Mouse (Mus musculus) midbrain, postnatal 0 days (tissue): Measurements from ENCODE around the gene Hus1b. TPM values are rescaled to one million over a fixed set of nuclear protein-coding genes. Genes with fewer than 3 reads are reported as not detected.

Experiments
- ATAC-seq: fragments of 200-750 bp; cut with Nextera tagmentation; 2 replicates; pipeline ENCODE4 v1.8.0; 2017; ENCODE audit warnings: moderate number of reproducible peaks, mild to moderate bottlenecking, moderate TSS enrichment, moderate library complexity; ENCODE audit not compliant: low FRiP score
- DNase-seq: peaks from one replicate; pipeline ENCODE4 v3.0.0-alpha.2; 2015; ENCODE audit warnings: low spot score
- H3K27ac ChIP-seq: fragments of 300-500 bp; sonication (generic); 2 replicates; pipeline ENCODE4 v1.5.1; 2014; ENCODE audit warnings: low read depth, mild to moderate bottlenecking, low read length, mixed read lengths
- H3K27me3 ChIP-seq: fragments of 300-500 bp; sonication (generic); 2 replicates; pipeline ENCODE4 v1.6.1; 2014; ENCODE audit warnings: low read length, control low read depth, mixed read lengths; ENCODE audit not compliant: insufficient read depth
- H3K36me3 ChIP-seq: fragments of 300-500 bp; sonication (generic); 2 replicates; pipeline ENCODE4 v1.6.1; 2014; ENCODE audit warnings: low read length, control low read depth, mixed read lengths; ENCODE audit not compliant: insufficient read depth
- H3K4me1 ChIP-seq: fragments of 300-500 bp; sonication (generic); 2 replicates; pipeline ENCODE4 v1.6.1; 2014; ENCODE audit warnings: mild to moderate bottlenecking, control low read depth, antibody characterized with exemption, low read length, mixed read lengths; ENCODE audit not compliant: insufficient read depth
- H3K4me2 ChIP-seq: fragments of 300-500 bp; sonication (generic); 2 replicates; pipeline ENCODE4 v1.6.1; 2014; ENCODE audit warnings: low read depth, mild to moderate bottlenecking, low read length, mixed read lengths; ENCODE audit not compliant: poor library complexity, severe bottlenecking
- H3K4me3 ChIP-seq: fragments of 300-500 bp; sonication (generic); 2 replicates; pipeline ENCODE4 v1.5.1; 2014; ENCODE audit warnings: low read depth, mild to moderate bottlenecking, low read length, moderate library complexity
- H3K9ac ChIP-seq: fragments of 300-500 bp; sonication (generic); replicated peaks from 2 replicates; pipeline ENCODE4 v1.6.1; 2014; ENCODE audit warnings: mild to moderate bottlenecking, low read length, moderate library complexity, mixed read lengths; ENCODE audit not compliant: poor library complexity, severe bottlenecking
- H3K9me3 ChIP-seq: fragments of 300-500 bp; sonication (generic); 2 replicates; pipeline ENCODE4 v1.6.1; 2016; ENCODE audit warnings: low read length, control low read depth
- CTCF ChIP-seq: IDR thresholded peaks from 2 replicates; pipeline ENCODE4 v1.5.1; 2016; ENCODE audit warnings: antibody characterized with exemption, mild to moderate bottlenecking
- WGBS: fragments of 180-500 bp; shearing (Covaris S2); extraction: QIAGEN DNeasy Blood & Tissue Kit; methylation state at CpG from one replicate; pipeline ENCODE4 v1.1.7; 2014; 5-methylcytosine and 5-hydroxymethylcytosine counted together
- polyA plus RNA-seq: library from polyadenylated mRNA; unstranded; fragments of >200 nt; fragmentation: Nextera tagmentation; extraction: Ambion mirVana; gene quantifications from 2 replicates; pipeline ENCODE4 v1.2.1, GENCODE M21; 2015
- total RNA-seq: library from RNA; depleted of rRNA; stranded (reverse); fragments of >200 nt; gene quantifications from 2 replicates; pipeline ENCODE4 v1.2.3, GENCODE M21; 2014

Hus1b gene
- total and polyA plus RNA-seq, 2 experiments from 2014 or later: 0.66 TPM; not detected in 1

- TF ChIP-seq CTCF: no peak
- no peak for DNase-seq
- Histone ChIP-seq H3K4me1 (no peaks in the 10 kb centered on the region), H3K9ac (no peak overlapping the region), H3K9me3 (no peaks in the 10 kb centered on the region), H3K27me3 (no peaks in the 10 kb centered on the region), H3K4me2 (no peak overlapping the region), H3K27ac (no peak overlapping the region), H3K36me3 (0 out of 2 replicates have a peak, but pooled peaks cover 3% of the 10 kb centered on the region), H3K4me3 (no peak overlapping the region)
- no peak for ATAC-seq
Observed at GRCm38 (mm10) chr13:30945788-30946187, 1.8 kb downstream of the Hus1b start.

GRCm38 (mm10) chr13:30932972-30933371 lies 14.6 kb downstream of the Hus1b start:
- Histone ChIP-seq H3K27me3 (no peaks in the 10 kb centered on the region), H3K36me3 (no peaks in the 10 kb centered on the region), H3K27ac (no peak overlapping the region), H3K4me3 (no peak overlapping the region), H3K9me3 (no peaks in the 10 kb centered on the region), H3K9ac (no peak overlapping the region), H3K4me1 (no peaks in the 10 kb centered on the region), H3K4me2 (no peak overlapping the region)
- 86% methylated on average over 6 of the region's 6 CpGs for WGBS
- no peak for ATAC-seq
- no peak for TF ChIP-seq CTCF
- DNase-seq: no peak

- 84% methylated on average over 4 of the region's 4 CpGs for WGBS
- H3K27ac ChIP-seq: no peak overlapping the region
- no peak overlapping the region for H3K4me3 ChIP-seq
- no peaks in the 10 kb centered on the region for H3K9me3 ChIP-seq
- no peak for ATAC-seq
- no peaks in the 10 kb centered on the region; the same call in 1 of the 2 replicates for H3K36me3 ChIP-seq
- no peaks in the 10 kb centered on the region for H3K4me1 ChIP-seq
- no peak for DNase-seq
- TF ChIP-seq CTCF: no peak
- H3K4me2 ChIP-seq: no peak overlapping the region
- H3K9ac ChIP-seq: no peak overlapping the region
- H3K27me3 ChIP-seq: no peaks in the 10 kb centered on the region
Observed at GRCm38 (mm10) chr13:30931613-30932012, 15.9 kb downstream of the Hus1b start.

- no peaks in the 10 kb centered on the region for H3K4me1 ChIP-seq
Observed at GRCm38 (mm10) chr13:30929119-30929518, 18.4 kb downstream of the Hus1b start.

GRCm38 (mm10) chr13:30924269-30924668 lies 23.3 kb downstream of the Hus1b start:
- DNase-seq (no peak), ATAC-seq (no peak)
- Histone ChIP-seq H3K4me1 (no peaks in the 10 kb centered on the region), H3K27me3 (no peaks in the 10 kb centered on the region), H3K36me3 (peaks cover 6% of the 10 kb centered on the region), H3K9ac (no peak overlapping the region), H3K27ac (no peak overlapping the region), H3K4me2 (no peak overlapping the region), H3K9me3 (no peaks in the 10 kb centered on the region), H3K4me3 (no peak overlapping the region)
- TF ChIP-seq CTCF: no peak
- 92% methylated on average over 6 of the region's 6 CpGs for WGBS

More at GRCm38 (mm10) chr13:30929119-30929518, 18.4 kb downstream of the Hus1b start:
- Histone ChIP-seq H3K27me3 (no peaks in the 10 kb centered on the region), H3K4me2 (no peak overlapping the region), H3K9me3 (no peaks in the 10 kb centered on the region), H3K36me3 (peaks cover 6% of the 10 kb centered on the region), H3K9ac (no peak overlapping the region), H3K27ac (no peak overlapping the region), H3K4me3 (no peak overlapping the region)
- 93% methylated on average over 2 of the region's 2 CpGs for WGBS
- no peak for ATAC-seq
- DNase-seq: no peak
- no peak for TF ChIP-seq CTCF

- no peak for TF ChIP-seq CTCF
- ATAC-seq: no peak
- 92% methylated on average over 4 of the region's 4 CpGs for whole genome bisulfite sequencing
Observed at GRCm38 (mm10) chr13:30921914-30922313, 25.6 kb downstream of the Hus1b start.

More at GRCm38 (mm10) chr13:30921914-30922313, 25.6 kb downstream of the Hus1b start:
- Histone ChIP-seq H3K27ac (no peak overlapping the region), H3K4me1 (no peaks in the 10 kb centered on the region), H3K27me3 (no peaks in the 10 kb centered on the region), H3K4me2 (no peak overlapping the region), H3K9ac (no peak overlapping the region), H3K4me3 (no peak overlapping the region), H3K9me3 (no peaks in the 10 kb centered on the region), H3K36me3 (peaks cover 6% of the 10 kb centered on the region)
- no peak for DNase-seq
